Mouse (Mus musculus): ENCODE data around the gene Rab34.

Gene Rab34

GRCm38 (mm10) chr11:78231518-78231917 lies 43.3 kb downstream of the Rab34 start:
- DNase-seq, result no peak

- DNase-seq, result no peak
These were observed 52.1 kb downstream of the Rab34 start for GRCm38 (mm10) chr11:78240193-78240857.

Data from right cerebral cortex, postnatal 4 days (tissue).